Mouse (Mus musculus): ENCODE data around the gene Abcb1b. TPM values are rescaled to one million over a fixed set of nuclear protein-coding genes. Genes with fewer than 3 reads are reported as not detected.

Abcb1b gene
- total RNA-seq, 2 experiments from 2014 or later: 1.8 to 2.5 TPM

Other genes starting within 250 kb of the Abcb1b start
- gene Rundc3b, start 175.2 kb upstream of the Abcb1b start, total RNA-seq (2021): under 1 TPM; 0.59 to 0.88 TPM
- gene Abcb1a, start 138.1 kb upstream of the Abcb1b start, total RNA-seq (2021): 1 to 10 TPM in 1 of 2 experiments, under 1 TPM in 1; 0.83 to 1.2 TPM
- gene Abcb4, start 95.6 kb downstream of the Abcb1b start, total RNA-seq (2021): 1 to 10 TPM; 6.2 to 6.7 TPM
- gene Crot, start 199.2 kb downstream of the Abcb1b start, total RNA-seq (2021): 10 to 100 TPM; 33.1 to 39.9 TPM

Measured in gastrocnemius, postnatal 4 days (tissue).